13 mouse cellular contexts compared by ENCODE assay signal in genomic region chr7:46628375-46628975, GRCm38 (mm10). TPM values are rescaled to one million over a fixed set of nuclear protein-coding genes. Genes with fewer than 3 reads are reported as not detected.
DNase-seq lines count a peak whose midpoint lies in the region; ATAC-seq lines count a peak whose summit lies in the region.
"Had no signal": no experiment of that assay in that cellular context is flagged by ENCODE, and none has a peak within 500 bp of the region (broad histone marks: within the 10 kb centered on the region; RNA-seq: fewer than 3 reads in every experiment).

No protein-coding gene starts in this region.

- H3K4me3 ChIP-seq in heart, embryonic 15.5 days = no peak overlapping the region
- H3K4me3 ChIP-seq: erythroblast, embryonic 14.5 days; limb, embryonic 12.5 days had no signal

- peak; percentile 76 to 91 for DNase-seq in adrenal gland, adult (ENCODE audit: inconsistent age in 2 of 2, low spot score in 1 of 2)
- DNase-seq in adrenal gland, adult 18-20 months (ENCODE audit: low spot score in 2 of 2) = no peak
- no peak for DNase-seq in heart, postnatal 25 days (ENCODE audit: low spot score)
- DNase-seq in lung, postnatal 10 days = peak; percentile 52
- no peak for DNase-seq in lung, adult 18-20 months
- peak; percentile 73 to 80 for DNase-seq in adrenal gland, postnatal 36 days
- no peak for DNase-seq in right cerebral cortex, postnatal 10 days (ENCODE audit: low spot score in 2 of 2)
- DNase-seq: heart, postnatal 4 days; kidney, adult 9 months; liver, postnatal 0 days had no signal

- H3K4me1 ChIP-seq in heart, embryonic 15.5 days (replicated peaks) = peaks cover 11% of the 10 kb centered on the region
- H3K4me1 ChIP-seq: limb, embryonic 12.5 days had no signal

- intact Hi-C loops in heart, postnatal 25 days (cut with DNase I) = no loop called here

- H3K9me3 ChIP-seq in heart, embryonic 15.5 days (replicated peaks) = no peaks in the 10 kb centered on the region
- H3K9me3 ChIP-seq: limb, embryonic 12.5 days had no signal

- no peaks in the 10 kb centered on the region for H3K36me3 ChIP-seq in heart, embryonic 15.5 days

- H3K27me3 ChIP-seq in heart, embryonic 15.5 days = no peaks in the 10 kb centered on the region
- H3K27me3 ChIP-seq: limb, embryonic 12.5 days had no signal

- no peak overlapping the region for H3K9ac ChIP-seq in heart, embryonic 15.5 days
- H3K9ac ChIP-seq: limb, embryonic 12.5 days; liver, postnatal 0 days had no signal

- no peak overlapping the region for H3K4me2 ChIP-seq in heart, embryonic 15.5 days
- H3K4me2 ChIP-seq: limb, embryonic 12.5 days had no signal

- 41% methylated on average over 8 of the region's 8 CpGs for WGBS in heart, embryonic 15.5 days

- ATAC-seq in heart, embryonic 15.5 days (replicated peaks; ENCODE audit: insufficient number of reproducible peaks, insufficient read depth, low FRiP score, low read depth) = peak; percentile 50; the same call in 1 of the 2 replicates
- ATAC-seq: liver, postnatal 0 days had no signal

- 0 out of 2 replicates have a peak overlapping the region, but pooled peaks have one; percentile 33 for H3K27ac ChIP-seq in heart, embryonic 15.5 days
- H3K27ac ChIP-seq: limb, embryonic 12.5 days had no signal

RNA-seq across cellular contexts. Expression of gene Sergef, which starts 11.1 kb away (rescaled TPM):
- 10 to 100 TPM; 22.1 to 22.9 TPM for total RNA-seq in adrenal gland, adult 18-20 months (2021)
- 9.3 and 10.3 TPM in 2 replicates for polyA plus RNA-seq in heart, embryonic 15.5 days (2015; fragmentation: Nextera tagmentation; extraction: Ambion mirVana)
- 1 to 10 TPM; 3.7 to 4.0 TPM for total RNA-seq in heart, postnatal 25 days (2021)
- total RNA-seq in adrenal gland, postnatal 36 days (2021) = 10 to 100 TPM; 21.9 to 22.1 TPM

RNA-seq across cellular contexts. Expression of gene Tph1, which starts 43.9 kb away (rescaled TPM):
- under 1 TPM in 1 of 2 experiments, not detected in 1; 0.45 TPM for total RNA-seq in adrenal gland, adult 18-20 months (2021)
- 0.23 and 0.76 TPM in 2 replicates for polyA plus RNA-seq in heart, embryonic 15.5 days (2015; fragmentation: Nextera tagmentation; extraction: Ambion mirVana)
- total RNA-seq in heart, postnatal 25 days (2021) = not detected
- total RNA-seq in adrenal gland, postnatal 36 days (2021) = under 1 TPM in 1 of 2 experiments, not detected in 1; 0.07 TPM
- total RNA-seq: heart, postnatal 4 days had no signal
- polyA plus RNA-seq: erythroblast, embryonic 14.5 days; limb, embryonic 12.5 days; liver, postnatal 0 days had no signal

Comparison
In these comparisons a context has a peak if more than half of its experiments do, and no peak if none do; other contexts are left out.
1. DNase-seq: peak in adrenal gland, adult (2 of 2), lung, postnatal 10 days (single experiment) and adrenal gland, postnatal 36 days (2 of 2); none in adrenal gland, adult 18-20 months (0 of 2), heart, postnatal 25 days (single experiment), lung, adult 18-20 months (0 of 2) and right cerebral cortex, postnatal 10 days (0 of 2).
2. RNA of gene Sergef, which starts 11.1 kb away (total RNA-seq): 22.1 to 22.9 TPM in adrenal gland, adult 18-20 months and 21.9 to 22.1 TPM in adrenal gland, postnatal 36 days; 3.7 to 4.0 TPM in heart, postnatal 25 days; every median in the first group is over 4 times any median in the second.